Mouse (Mus musculus): ENCODE results near the gene Btbd17. TPM values are rescaled to one million over a fixed set of nuclear protein-coding genes. Genes with fewer than 3 reads are reported as not detected.

The Btbd17 gene
- polyA plus RNA-seq, 1 experiment, result not detected

DNA sequence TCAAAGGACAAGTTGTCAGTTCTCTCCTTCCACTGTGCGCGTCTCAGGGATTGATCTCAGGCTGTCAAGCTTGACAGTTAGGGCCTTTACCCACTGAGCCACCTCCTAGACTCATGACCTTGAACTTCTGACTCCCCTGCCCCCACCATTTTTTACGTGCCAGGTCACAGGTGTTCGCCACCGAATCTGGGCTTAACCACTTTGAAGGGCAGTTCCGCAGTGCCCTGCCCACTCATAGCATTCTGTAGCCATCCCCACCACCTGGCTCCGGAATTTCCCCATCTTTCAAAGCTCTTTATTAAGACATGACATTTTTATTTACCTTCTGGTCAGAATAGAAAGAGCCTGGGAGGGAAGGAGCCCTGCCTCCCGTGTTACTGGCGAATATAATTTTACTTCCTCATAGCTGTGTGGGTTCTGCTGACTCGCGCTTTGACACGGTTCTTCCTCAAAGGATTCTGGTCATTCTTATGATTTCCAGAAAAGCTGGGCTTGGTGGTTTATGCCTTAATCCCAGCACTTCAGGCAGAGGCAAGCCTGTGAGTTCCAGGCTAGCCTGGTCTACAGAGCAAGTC lies 48.1 kb downstream of the Btbd17 start:
- Histone ChIP-seq H3K4me3 (replicated peaks) (no peak overlapping the region), H3K9me3 (ENCODE audit: control insufficient read depth, low read length) (no peaks in the 10 kb centered on the region), H3K36me3 (ENCODE audit: control insufficient read depth) (no peaks in the 10 kb centered on the region), H3K27me3 (ENCODE audit: control insufficient read depth) (0 out of 2 replicates have a peak, but pooled peaks cover 2% of the 10 kb centered on the region), H3K4me1 (ENCODE audit: control insufficient read depth) (no peaks in the 10 kb centered on the region; the same call in 1 of the 2 replicates)
- no peak for TF ChIP-seq TAL1 (IDR thresholded peaks at IDR 0.05; ENCODE audit: low read length)
- no peak for TF ChIP-seq GATA1 (IDR thresholded peaks at IDR 0.05; ENCODE audit: low read length)

DNA sequence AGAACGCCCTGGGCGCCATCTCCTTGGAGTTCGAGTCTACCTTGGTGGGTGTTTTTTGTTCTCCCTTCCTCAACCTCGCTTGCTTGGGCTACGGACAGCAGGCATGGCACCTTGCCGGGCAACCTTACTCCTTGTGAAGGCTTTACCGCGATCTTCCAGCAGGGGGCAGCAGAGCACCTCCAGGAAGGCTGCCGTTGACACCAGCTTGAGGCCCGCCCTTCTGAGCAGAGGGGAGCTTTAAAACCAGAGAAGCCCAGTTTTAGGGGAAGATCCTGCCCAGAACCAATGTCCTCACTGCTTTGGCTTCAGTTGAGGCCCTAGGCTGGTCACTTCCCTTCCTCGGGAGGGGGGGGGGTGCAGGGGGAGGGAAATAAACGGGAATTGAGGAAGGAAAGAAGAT lies 50.6 kb downstream of the Btbd17 start:
- H3K4me1 ChIP-seq (ENCODE audit: control insufficient read depth), result no peaks in the 10 kb centered on the region; the same call in 1 of the 2 replicates
- no peaks in the 10 kb centered on the region for H3K9me3 ChIP-seq (ENCODE audit: control insufficient read depth, low read length)
- no peak overlapping the region for H3K4me3 ChIP-seq (replicated peaks)
- no peak for TF ChIP-seq GATA1 (IDR thresholded peaks at IDR 0.05; ENCODE audit: low read length)
- no peak for TF ChIP-seq TAL1 (IDR thresholded peaks at IDR 0.05; ENCODE audit: low read length)
- 0 out of 2 replicates have a peak, but pooled peaks cover 2% of the 10 kb centered on the region for H3K27me3 ChIP-seq (ENCODE audit: control insufficient read depth)
- no peaks in the 10 kb centered on the region for H3K36me3 ChIP-seq (ENCODE audit: control insufficient read depth)

DNA sequence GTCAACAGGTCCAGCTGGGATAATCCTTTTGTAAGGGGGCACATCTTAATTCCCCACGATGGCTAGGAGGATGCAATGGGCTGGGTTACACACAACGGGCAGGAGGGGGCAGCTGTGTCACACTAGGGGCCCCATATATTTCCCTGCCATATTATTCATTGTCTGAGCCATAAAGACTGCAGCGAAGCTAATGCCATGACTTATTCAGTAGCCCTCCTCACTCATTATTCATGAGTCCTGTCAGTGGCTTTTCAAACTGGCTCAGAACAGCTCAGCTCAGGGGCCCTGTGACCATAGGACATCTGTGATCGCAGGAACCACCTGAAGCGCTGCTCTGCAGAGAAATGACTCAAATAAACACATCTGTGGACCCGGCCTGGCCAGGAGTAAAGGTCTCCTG lies 54.3 kb downstream of the Btbd17 start:
- H3K4me1 ChIP-seq (ENCODE audit: control insufficient read depth), result no peaks in the 10 kb centered on the region; the same call in 1 of the 2 replicates
- no peak overlapping the region for H3K4me3 ChIP-seq (replicated peaks)
- H3K27me3 ChIP-seq (ENCODE audit: control insufficient read depth), result 0 out of 2 replicates have a peak, but pooled peaks cover 2% of the 10 kb centered on the region
- no peaks in the 10 kb centered on the region for H3K9me3 ChIP-seq (ENCODE audit: control insufficient read depth, low read length)
- TF ChIP-seq TAL1 (IDR thresholded peaks at IDR 0.05; ENCODE audit: low read length) (no peak), GATA1 (IDR thresholded peaks at IDR 0.05; ENCODE audit: low read length) (no peak)
- H3K36me3 ChIP-seq (ENCODE audit: control insufficient read depth), result no peaks in the 10 kb centered on the region

Other genes with a start within 250 kb of the Btbd17 start
- 33.9 and 35.2 TPM in 2 replicates for gene Rpl38, start 127.4 kb downstream of the Btbd17 start, polyA plus RNA-seq (2012)
- gene Ttyh2, start 120.5 kb downstream of the Btbd17 start, polyA plus RNA-seq (2012), result 0.02 and 0.04 TPM in 2 replicates
- not detected in 2 replicates for gene Dnaic2, start 68.5 kb downstream of the Btbd17 start, polyA plus RNA-seq (2012)
- 0.04 TPM in 1 of 2 replicates, not detected in the other for gene Kif19a, start 30.6 kb downstream of the Btbd17 start, polyA plus RNA-seq (2012)
- gene Gpr142, start 3.0 kb upstream of the Btbd17 start, polyA plus RNA-seq (2012), result not detected in 2 replicates
- 0.02 and 0.06 TPM in 2 replicates for gene Gprc5c, start 55.2 kb upstream of the Btbd17 start, polyA plus RNA-seq (2012)
- not detected in 2 replicates for gene Cd300a, start 94.1 kb upstream of the Btbd17 start, polyA plus RNA-seq (2012)
- gene Cd300lb, start 138.4 kb upstream of the Btbd17 start, polyA plus RNA-seq (2012), result not detected in 2 replicates
- not detected in 2 replicates for gene Cd300c, start 173.2 kb upstream of the Btbd17 start, polyA plus RNA-seq (2012)
- gene Cd300ld, start 194.0 kb upstream of the Btbd17 start, polyA plus RNA-seq (2012), result not detected in 2 replicates
- not detected in 2 replicates for gene Cd300c2, start 205.9 kb upstream of the Btbd17 start, polyA plus RNA-seq (2012)
- not detected in 2 replicates for gene Cd300ld2, start 220.2 kb upstream of the Btbd17 start, polyA plus RNA-seq (2012)
- gene Cd300ld4, start 231.1 kb upstream of the Btbd17 start, polyA plus RNA-seq (2012), result not detected in 2 replicates
- not detected in 2 replicates for gene Cd300ld5, start 241.8 kb upstream of the Btbd17 start, polyA plus RNA-seq (2012)